Mouse (Mus musculus): Measurements from ENCODE around the gene Limch1.

Limch1 gene

DNA sequence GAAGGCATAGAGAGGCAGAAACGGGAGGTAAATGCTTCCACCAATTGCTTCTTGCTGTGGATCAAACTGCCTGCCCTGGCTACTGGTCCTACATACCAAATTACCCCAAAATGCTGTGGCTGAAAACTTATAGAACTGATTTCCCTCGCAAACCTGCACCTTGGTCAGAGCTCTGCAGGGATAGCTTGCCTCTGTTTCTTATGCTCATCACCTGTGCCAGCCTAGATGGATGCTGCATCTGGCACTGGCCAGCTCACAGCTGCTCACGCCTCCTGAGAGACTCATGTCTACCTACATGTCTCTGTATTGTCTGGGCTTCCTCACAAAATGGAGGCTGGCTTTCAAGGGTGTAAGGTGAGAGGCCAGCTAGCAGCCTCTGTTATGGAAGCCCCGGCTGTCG lies 83.9 kb downstream of the Limch1 start:
- DNase-seq (ENCODE audit: low spot score in 2 of 2): no peak

DNA sequence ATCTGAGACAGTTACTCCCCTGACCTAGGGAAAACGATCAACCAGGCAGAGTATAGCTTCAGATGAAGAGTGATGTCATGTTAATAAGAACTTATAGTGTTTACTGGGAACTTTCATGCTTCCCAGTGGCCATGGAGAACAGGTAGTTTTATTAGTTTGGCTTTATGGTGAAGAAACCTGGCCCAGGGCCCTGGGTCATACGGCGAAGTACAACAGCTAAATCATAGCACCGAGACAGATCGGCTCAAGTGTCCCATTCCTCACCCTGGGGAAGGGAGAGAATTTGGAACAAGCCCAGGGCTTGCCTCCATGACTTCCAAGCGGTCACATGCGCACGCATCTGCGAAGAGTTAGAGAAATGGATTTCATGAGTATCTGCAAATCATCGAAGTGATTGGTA lies 84.6 kb downstream of the Limch1 start:
- no peak for DNase-seq (ENCODE audit: low spot score in 2 of 2)

DNA sequence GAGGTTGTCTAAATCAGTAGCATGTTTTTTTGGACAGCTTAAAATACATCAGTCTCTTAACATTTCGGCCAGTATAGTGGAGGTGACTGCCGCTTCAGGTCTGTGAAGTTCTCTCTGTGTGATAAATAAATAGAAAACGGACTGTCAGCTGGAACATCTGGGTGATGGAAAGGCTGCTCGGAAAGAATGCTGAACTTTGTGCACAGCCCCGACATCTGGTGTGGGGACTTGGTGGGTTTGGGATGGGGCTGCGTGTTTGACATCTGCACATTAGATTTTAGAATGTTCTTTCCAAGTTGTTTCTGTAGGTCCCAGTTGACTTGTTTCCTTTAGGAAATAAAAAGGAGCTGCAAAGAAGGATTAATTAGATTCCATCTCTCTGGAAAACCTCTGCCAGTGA lies 89.1 kb downstream of the Limch1 start:
- DNase-seq (ENCODE audit: low spot score in 2 of 2): no peak

DNA sequence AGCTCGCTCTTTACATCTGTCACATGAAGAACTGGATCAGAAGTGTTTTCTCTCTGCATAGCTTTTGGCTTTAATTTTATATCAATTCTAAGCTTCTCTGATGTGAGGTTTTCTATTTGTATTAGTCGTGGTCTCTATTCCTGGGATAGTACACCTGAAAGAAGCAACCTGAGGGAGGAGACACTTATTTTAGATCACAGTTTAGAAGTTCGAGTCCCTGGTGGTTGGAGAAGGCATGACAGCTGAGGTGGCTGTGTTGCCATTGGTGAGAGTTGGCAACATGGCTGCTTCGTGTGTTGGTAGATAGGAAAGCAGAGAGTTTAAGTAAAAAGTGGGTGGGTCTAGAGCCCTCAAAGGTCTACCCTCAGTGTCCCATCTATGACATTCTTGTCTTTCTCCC lies 91.3 kb downstream of the Limch1 start:
- DNase-seq (ENCODE audit: low spot score in 2 of 2): no peak

DNA sequence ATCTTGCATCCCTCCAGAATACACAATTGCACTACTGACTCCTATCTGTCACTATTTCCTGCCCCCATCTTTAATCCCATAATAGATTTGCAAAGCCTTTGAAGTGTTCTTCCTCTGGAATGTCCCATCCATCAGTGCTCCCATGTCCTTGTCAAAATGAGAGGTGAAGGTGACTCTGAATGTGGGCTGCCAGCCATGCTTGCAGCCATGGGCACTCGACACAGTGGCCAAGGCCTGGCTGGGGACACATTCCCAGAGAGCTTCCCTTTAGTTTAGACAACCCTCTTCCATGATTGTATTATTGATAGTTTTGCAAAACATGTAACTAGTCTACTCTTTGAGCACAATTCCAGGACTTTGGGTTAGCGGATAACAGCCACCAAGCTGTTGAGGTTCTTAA lies 96.3 kb downstream of the Limch1 start:
- no peak for DNase-seq (ENCODE audit: low spot score in 2 of 2)

DNA sequence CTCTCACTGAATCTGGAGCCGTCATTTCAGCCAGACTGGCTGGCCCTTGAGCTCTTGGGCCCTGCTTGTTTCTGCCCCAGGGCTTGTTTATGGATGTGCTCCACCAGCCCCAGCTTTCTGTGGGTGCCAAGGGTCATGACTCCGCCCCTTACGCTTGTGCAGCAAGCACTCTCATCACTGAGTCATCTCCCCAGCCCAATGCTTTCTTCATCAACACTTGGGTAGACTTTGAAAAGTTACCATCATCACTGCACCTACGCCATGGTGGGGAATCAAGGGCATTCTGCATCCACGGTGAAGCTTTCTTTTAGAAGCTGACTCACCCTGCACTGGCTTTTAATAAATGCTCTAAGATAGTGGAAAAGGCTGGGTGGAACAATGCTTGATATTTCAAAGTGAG lies 97.1 kb downstream of the Limch1 start:
- DNase-seq (ENCODE audit: low spot score in 2 of 2): no peak

DNA sequence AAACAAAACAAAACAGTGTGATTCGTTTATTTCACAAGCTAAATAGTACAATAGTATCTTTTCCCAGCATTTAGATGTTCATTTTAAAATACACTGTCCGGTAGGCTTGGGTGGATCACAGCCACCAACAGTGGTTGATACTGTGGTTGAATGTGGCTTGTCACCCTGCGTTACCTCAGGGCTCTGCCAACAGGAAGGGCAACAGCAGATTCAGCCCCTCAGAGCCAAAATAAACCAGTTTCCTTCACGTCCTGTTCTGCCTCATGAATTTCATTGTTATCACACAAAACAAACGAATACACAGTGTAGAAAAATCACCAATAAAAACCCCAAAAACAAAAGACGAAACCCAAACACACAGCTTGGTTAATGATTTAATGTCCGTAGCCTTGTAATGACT lies 102.5 kb downstream of the Limch1 start:
- DNase-seq (ENCODE audit: low spot score in 2 of 2): no peak

DNA sequence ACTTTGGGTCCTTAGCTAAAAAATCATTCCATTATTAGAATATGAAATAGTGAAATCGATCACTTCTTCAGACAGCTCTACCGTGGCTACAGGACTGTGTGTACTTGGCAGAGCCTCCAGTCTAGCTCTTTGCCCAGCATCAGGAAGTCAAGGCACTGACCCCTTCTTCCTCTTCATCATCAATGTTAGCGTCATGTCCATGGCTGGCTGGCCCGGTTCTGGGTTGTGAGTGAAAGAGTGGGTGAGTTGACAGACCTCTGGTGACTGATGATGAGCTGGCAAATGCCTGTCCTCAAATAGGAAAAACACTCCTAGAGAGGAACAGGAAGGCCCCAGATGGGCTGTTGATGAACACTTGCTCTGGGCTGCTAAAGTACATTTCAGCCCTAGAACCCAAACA lies 103.5 kb downstream of the Limch1 start:
- DNase-seq (ENCODE audit: low spot score in 2 of 2): no peak

DNA sequence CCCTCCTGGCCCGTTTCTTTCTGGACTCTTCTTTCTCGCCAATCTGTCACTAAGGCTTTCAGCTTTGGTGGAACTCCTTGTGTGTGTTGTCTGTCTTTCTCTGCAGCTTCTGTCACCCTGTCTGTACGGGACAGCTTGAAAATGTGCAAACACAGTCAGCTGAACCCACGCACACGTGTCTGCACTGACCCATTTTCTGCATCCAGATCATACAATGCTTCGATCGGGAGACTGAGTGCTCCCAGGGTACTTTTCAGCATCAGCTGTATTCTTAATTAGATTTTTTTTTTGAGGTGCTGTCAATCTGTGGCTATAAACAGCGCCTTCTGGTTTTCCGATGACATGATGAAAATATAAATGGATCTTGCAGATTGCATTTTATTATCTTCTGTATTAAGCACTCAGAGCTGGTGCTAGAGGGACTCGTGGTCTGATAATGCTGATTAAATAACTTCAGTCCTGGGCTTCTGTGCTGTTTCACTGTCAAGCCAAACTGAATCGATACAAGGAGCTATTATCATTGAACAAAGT lies 105.2 kb downstream of the Limch1 start:
- DNase-seq (ENCODE audit: low spot score in 2 of 2): peak; percentile 30 to 71

DNA sequence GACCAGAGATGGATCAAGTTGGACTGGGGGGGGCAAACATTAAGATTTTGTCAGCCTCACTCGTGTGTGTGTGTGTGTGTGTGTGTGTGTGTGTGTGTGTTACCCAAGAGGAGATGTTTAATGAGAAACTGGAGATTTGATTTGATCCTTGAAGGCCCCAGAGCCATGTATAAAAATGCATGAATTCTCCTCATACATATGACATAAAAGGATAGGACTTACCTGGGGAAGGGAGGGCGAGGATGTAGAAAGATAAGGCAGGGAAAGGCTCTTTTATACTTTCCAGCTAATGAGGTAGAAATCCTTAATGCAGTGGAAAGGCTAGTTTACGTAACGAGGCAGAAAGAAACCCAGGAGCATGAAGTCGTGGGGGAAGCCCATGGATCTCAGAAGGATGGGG lies 106.1 kb downstream of the Limch1 start:
- DNase-seq (ENCODE audit: low spot score in 2 of 2): no peak

DNA sequence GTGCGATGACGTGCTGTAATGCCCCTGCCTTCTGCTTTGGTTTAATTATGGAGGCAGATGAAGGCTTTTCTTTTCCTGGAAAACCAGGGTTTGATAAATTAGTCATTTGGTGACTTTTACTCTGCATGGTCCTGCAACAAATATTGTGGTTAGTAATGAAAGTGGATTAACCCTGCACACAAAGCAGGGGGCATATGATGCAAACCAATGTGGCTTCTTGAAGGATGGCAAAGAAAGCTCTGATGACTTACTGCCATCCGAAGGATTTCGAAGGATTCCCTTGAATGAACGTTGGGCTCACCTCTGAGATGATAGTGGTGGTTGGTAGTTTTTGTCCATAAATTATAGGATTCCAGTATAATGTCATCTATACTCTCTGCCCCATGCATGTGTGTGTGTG lies 108.6 kb downstream of the Limch1 start:
- no peak for DNase-seq (ENCODE audit: low spot score in 2 of 2)

DNA sequence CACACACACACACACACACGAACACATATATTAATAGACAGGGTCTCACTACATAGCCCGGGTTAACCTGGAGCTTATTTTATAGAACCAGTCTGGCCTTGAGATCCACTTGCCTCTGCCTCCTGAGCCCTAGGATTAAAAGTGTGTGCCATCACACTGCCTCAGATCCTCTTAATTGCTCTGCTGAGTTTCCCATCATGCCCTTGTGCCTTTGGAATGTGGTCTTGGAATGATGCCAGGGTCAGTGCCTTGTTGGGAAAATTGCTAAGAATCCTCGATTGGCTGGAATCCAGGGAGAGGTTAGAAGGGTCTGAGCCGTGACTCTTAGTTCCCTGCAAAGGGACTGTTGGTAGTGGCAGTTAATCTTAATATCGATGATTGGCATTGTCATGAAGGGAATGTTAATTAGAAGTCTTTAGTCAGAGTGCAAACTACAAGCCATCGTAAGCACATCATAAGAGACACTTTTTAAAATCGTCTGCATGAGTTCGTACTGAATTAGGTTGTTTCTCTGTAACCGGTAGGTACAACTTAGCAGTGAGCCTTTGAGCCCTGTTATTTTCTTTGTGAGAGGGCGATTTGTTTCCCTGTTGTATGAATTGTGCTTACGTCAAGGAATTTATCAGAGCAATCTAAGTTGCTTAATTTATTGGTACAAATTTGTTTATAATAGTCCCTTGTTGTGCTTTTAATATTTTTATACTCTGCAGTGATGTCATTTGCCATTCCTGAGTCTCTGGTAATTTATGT lies 109.9 kb downstream of the Limch1 start:
- DNase-seq (ENCODE audit: low spot score in 2 of 2): no peak

DNA sequence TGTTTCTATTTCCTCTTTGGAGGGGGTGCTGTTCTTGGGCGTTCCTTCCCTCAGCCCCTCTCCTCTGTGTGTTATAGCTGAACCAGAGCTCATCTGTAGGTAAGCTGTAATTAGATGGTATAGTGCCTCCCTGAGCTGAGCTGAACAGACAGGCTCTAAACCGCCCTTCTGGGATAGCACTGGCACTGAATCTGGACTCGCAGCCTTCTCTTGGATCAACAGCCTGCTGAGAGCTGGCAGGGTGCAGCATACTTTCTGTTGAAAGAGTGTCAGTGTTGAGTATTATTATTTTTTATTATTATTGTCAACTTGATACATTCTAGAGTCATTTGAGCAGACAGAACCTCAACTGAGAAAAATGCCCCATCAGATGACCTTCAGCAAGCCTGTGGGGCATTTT lies 113.9 kb downstream of the Limch1 start:
- peak in 1 of 2 experiments; percentile 40 for DNase-seq (ENCODE audit: low spot score in 2 of 2)

DNA sequence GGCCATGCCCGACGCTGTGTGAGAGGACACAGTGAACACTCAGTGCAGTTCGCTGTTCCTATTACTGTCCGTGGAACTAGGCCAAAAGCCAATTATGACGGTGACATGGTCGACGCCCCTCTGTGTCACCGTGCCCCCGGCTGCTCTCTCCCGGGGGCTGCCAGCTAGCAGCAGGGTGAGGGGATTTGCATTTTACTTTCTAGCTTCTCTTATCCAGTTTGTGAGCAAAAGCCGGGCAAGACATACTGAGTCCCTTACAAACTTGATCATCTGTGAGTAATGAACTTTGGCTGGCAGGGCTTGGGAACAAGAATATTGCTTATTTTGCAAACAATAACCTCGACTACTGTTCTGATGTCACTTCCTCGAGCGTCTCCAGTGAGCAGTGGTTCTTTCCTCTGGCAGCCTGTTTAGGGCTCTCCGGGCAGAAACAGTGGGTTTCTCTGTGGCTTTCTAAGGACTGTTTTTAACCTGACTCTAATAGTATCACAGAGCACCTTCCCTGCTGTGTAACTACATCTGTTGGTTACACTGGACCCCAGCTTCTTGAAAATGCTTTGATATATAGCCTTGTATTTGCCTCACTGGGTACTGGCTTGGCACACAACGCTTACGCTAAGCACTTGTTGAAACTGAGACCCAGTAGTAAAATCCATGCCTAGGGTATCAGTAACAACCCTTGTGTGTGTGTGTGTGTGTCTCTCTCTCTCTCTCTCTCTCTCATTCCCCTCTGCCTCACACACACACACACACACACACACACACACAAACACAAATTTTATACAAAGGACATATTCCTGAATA lies 115.8 kb downstream of the Limch1 start:
- peak in 1 of 2 experiments; percentile 44 for DNase-seq (ENCODE audit: low spot score in 2 of 2)

DNA sequence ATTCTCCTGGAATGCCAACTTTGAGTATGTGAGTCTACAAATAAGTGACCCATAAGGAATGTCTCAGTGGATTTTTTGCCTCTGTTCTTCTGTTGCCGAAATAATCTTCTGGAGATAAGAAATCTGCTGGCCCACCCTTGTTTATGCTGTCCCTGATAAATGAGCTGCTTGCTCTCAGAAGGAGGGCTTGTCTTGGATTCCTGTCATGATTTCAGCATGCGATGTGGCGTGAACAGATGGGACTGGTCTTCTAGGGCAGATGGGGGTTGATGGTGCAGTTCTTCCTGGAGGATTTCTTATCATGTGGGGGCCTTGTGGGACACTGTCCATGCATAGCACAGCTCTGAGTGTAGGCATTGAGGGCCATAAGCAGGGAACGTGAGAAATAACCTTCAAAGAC lies 116.5 kb downstream of the Limch1 start:
- no peak for DNase-seq (ENCODE audit: low spot score in 2 of 2)

DNA sequence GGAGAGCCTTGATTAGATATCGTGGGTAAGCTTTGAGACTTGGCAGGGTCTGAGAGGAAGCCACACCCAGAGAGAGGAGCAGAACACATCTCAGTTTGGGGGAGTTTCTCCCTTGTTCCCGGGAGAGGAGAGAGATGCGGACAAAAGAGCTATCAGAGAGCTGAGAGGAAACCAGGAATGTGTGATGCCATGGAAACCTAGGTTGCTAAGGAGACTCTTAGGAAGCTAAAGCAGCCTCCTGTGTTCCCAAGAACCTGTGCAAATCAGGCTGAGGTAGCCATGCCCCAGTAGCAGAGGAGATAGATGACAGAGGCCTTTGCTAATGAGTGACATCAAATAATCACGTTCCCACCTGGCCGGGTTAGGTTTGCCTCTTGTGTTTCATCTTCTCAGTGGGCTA lies 119.6 kb downstream of the Limch1 start:
- peak; percentile 60 to 80 for DNase-seq (ENCODE audit: low spot score in 2 of 2)

DNA sequence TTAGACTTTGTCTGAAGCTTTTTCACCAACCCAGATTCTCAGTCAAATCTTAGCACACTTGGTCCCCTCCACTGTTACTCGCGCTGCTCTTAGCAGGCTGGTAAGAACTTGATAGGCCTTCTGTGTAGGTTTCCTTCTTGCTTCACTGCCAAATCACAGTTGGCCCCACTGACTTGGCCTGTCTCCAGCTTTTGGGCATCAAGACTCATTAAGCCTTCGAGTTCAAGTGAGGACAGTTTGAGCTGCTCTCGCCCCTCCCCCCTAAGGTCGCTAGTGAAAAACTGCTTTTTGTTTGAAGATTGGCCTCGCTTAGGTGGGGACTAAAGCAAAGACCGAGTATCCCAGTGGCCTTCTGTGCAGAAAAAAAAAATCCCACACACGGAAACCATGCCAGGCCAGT lies 120.4 kb downstream of the Limch1 start:
- DNase-seq (ENCODE audit: low spot score in 2 of 2): peak; percentile 88 to 89

DNA sequence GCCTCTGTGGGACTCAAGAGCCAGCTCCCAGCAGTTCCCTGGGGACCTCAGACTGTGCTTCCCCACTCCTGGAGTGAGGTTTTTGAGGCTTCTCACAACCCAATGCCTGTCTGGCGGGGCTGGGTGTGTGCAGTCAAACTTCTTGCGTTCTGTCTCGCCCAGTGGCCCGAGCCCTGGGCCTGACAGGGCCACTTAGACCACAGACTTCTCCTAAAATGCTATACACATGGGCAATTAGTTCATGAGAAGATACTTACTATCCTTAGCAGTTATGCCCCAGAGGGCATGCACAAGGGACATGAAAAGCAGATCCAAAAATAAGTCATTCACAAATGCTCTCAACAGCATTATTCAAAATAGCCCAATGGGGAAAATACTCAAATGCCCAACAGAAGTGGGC lies 123.9 kb downstream of the Limch1 start:
- no peak for DNase-seq (ENCODE audit: low spot score in 2 of 2)

DNA sequence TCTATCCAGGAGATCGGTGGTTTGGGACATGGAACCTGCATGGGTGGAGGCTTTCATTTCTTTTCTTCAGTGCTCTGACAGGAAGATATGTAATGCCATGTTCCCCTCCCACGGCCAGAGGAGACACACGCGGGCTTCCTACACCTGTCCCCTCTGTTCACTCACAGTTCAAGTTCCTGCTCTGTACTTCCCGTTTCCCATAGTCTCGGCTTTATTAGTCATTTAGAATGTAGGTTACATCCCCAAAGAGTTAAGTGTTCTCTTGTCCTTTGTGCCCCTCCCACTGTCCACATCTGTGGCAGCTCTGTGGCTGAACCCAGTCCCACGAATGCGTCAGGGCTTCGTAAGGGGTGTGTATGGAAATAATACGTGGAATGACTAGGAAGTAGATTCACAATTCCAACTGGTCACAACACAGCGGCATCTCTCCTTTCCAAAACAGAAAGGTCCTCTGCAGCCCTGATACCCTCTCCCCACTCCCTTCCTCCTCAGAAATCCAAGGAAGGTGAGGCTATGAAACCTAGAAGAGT lies 126.0 kb downstream of the Limch1 start:
- DNase-seq (ENCODE audit: low spot score in 2 of 2): no peak

DNA sequence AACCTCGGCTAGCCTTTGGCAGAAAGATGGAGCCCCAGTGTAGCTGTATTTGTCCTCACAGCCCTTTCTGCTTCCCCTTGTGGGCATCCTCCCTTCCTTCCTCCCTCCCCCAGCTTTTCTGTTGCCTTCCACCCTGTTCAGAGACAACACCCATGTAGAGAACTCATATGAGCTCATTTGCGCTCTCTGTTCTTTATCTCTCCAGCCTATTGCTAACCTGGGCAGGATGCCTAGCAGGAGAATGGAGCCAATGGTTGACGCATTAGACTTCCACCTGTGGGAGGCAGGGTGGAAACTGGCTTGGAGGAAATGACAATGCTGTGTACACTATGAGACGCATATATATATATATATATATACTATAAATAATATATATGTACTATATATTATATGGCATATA lies 126.4 kb downstream of the Limch1 start:
- DNase-seq (ENCODE audit: low spot score in 2 of 2): no peak

DNA sequence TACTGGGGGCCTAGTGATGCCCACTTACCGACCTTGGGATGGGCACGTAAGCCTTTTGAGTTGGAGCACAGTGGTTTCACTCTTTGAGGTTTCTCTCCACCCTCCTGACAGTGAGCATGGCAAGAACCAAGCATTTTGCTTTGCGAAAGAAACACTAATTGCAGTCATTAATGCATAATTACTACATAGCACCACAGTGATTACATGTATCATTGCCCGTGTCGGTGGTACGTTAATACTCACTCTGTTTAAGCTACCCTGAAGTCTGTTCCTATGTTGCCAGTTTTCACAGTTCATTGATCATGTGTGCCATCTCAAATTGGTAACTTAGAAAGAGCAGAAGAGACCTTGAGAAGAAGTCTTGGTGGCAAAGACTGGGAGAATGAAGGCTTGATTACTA lies 127.1 kb downstream of the Limch1 start:
- no peak for DNase-seq (ENCODE audit: low spot score in 2 of 2)

DNA sequence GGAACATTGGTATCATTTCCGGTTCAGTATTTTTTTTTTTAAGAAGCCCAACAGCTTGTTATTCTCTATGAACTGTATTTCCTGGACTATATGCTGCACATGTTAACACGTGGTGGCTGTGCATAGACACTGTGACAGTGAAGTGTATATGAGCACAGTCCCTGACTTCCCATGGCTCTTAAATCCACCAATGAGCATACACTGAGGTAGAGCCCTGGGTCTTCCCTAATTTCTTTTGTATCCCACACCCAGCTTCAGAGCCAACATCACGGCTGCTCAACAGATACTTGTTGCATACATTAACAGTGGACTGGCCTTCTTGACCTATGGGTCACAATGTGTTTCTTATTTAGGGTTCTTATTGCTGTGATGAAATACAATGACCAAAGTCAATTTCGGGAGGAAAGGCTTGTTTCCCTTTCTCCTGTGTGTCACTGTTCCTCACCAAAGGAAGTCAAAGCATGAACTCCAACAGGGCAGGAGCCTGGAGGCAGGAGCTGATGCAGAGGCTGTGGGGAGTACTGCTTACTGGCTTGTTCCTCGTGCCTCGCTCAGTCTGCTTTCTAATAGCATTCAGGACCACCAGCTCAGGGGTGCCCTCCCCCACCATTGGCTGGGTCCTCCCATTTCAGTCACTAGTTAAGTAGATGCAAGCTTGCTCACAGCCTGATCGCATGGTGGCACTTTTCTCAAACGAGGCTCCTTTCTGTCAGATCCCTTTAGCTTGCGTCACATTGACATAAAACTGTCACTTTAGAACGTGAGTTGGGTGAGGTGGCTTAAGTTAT lies 130.6 kb downstream of the Limch1 start:
- no peak for DNase-seq (ENCODE audit: low spot score in 2 of 2)

Data from right cerebral cortex, postnatal 10 days (tissue).